Mouse (Mus musculus) lung, embryonic 15.5 days (tissue): ENCODE results near the gene Hcn4. TPM values are rescaled to one million over a fixed set of nuclear protein-coding genes. Genes with fewer than 3 reads are reported as not detected.

ENCODE experiments used
- ATAC-seq: fragments of 200-750 bp; cut with Nextera tagmentation; 2 replicates; pipeline ENCODE4 v1.8.0; 2017; ENCODE audit warnings: moderate number of reproducible peaks, borderline replicate concordance; ENCODE audit not compliant: low FRiP score, low TSS enrichment; ENCODE audit errors: extremely low read depth
- H3K27ac ChIP-seq: fragments of 300-500 bp; sonication (generic); 2 replicates; pipeline ENCODE4 v1.5.1; 2015; ENCODE audit warnings: moderate library complexity, mild to moderate bottlenecking, inconsistent platforms
- H3K27me3 ChIP-seq: fragments of 300-500 bp; sonication (generic); 2 replicates; pipeline ENCODE4 v1.6.1; 2015; ENCODE audit warnings: inconsistent platforms
- H3K36me3 ChIP-seq: fragments of 300-500 bp; sonication (generic); 2 replicates; pipeline ENCODE4 v1.6.1; 2015; ENCODE audit warnings: inconsistent platforms
- H3K4me1 ChIP-seq: fragments of 300-500 bp; sonication (generic); 2 replicates; pipeline ENCODE4 v1.6.1; 2015; ENCODE audit warnings: inconsistent platforms
- H3K4me2 ChIP-seq: fragments of 300-500 bp; sonication (generic); 2 replicates; pipeline ENCODE4 v1.6.1; 2015; ENCODE audit warnings: inconsistent platforms, mild to moderate bottlenecking, moderate library complexity
- H3K4me3 ChIP-seq: fragments of 300-500 bp; sonication (generic); 2 replicates; pipeline ENCODE4 v1.5.1; 2015; ENCODE audit warnings: mild to moderate bottlenecking, inconsistent platforms
- H3K9ac ChIP-seq: fragments of 300-500 bp; sonication (generic); 2 replicates; pipeline ENCODE4 v1.6.1; 2015; ENCODE audit warnings: inconsistent platforms
- H3K9me3 ChIP-seq: fragments of 300-500 bp; sonication (generic); 2 replicates; pipeline ENCODE4 v1.6.1; 2016; ENCODE audit warnings: inconsistent platforms
- WGBS: fragments of 180-500 bp; shearing (Covaris S2); methylation state at CpG from one replicate; pipeline ENCODE4 v1.1.7; 2015; 5-methylcytosine and 5-hydroxymethylcytosine counted together
- polyA plus RNA-seq: library from polyadenylated mRNA; unstranded; fragments of >200 nt; fragmentation: Nextera tagmentation; extraction: Ambion mirVana; gene quantifications from 2 replicates; pipeline ENCODE4 v1.2.1, GENCODE M21; 2015

Hcn4 gene
- polyA plus RNA-seq, 1 experiment from 2014 or later, result 0.29 TPM

GRCm38 (mm10) chr9:58889782-58890448 is 66.7 kb downstream of the Hcn4 start:
- H3K4me3 ChIP-seq, result no peak overlapping the region
- no peaks in the 10 kb centered on the region for H3K4me1 ChIP-seq
- no peaks in the 10 kb centered on the region for H3K27me3 ChIP-seq
- no peak overlapping the region for H3K4me2 ChIP-seq
- 84% methylated on average over 12 of the region's 12 CpGs for WGBS
- H3K9ac ChIP-seq, result no peak overlapping the region
- H3K27ac ChIP-seq, result no peak overlapping the region
- H3K36me3 ChIP-seq, result peaks cover 40% of the 10 kb centered on the region
- no peak for ATAC-seq
- no peaks in the 10 kb centered on the region for H3K9me3 ChIP-seq

GRCm38 (mm10) chr9:58890893-58891292 is 67.7 kb downstream of the Hcn4 start:
- no peak for ATAC-seq
- Histone ChIP-seq H3K9ac (no peak overlapping the region), H3K27me3 (no peaks in the 10 kb centered on the region), H3K27ac (no peak overlapping the region), H3K36me3 (peaks cover 44% of the 10 kb centered on the region), H3K4me2 (no peak overlapping the region), H3K4me3 (no peak overlapping the region), H3K9me3 (no peaks in the 10 kb centered on the region), H3K4me1 (no peaks in the 10 kb centered on the region)
- 88% methylated on average over 8 of the region's 8 CpGs for WGBS

- Histone ChIP-seq H3K4me2 (no peak overlapping the region), H3K4me1 (no peaks in the 10 kb centered on the region), H3K27ac (no peak overlapping the region), H3K9me3 (no peaks in the 10 kb centered on the region), H3K4me3 (no peak overlapping the region), H3K9ac (no peak overlapping the region), H3K27me3 (no peaks in the 10 kb centered on the region), H3K36me3 (peaks cover 39% of the 10 kb centered on the region)
- no peak for ATAC-seq
- 82% methylated on average over 6 of the region's 6 CpGs for WGBS
Measured at GRCm38 (mm10) chr9:58891840-58892640, 68.8 kb downstream of the Hcn4 start.

GRCm38 (mm10) chr9:58899602-58900001 is 76.4 kb downstream of the Hcn4 start:
- H3K36me3 ChIP-seq, result peaks cover 23% of the 10 kb centered on the region; the same call in 1 of the 2 replicates
- no peak overlapping the region for H3K4me3 ChIP-seq
- ATAC-seq, result no peak
- no peak overlapping the region for H3K4me2 ChIP-seq
- no peaks in the 10 kb centered on the region for H3K27me3 ChIP-seq
- H3K9ac ChIP-seq, result no peak overlapping the region
- no peak overlapping the region for H3K27ac ChIP-seq
- H3K9me3 ChIP-seq, result no peaks in the 10 kb centered on the region
- no peaks in the 10 kb centered on the region for H3K4me1 ChIP-seq

- Histone ChIP-seq H3K27ac (no peak overlapping the region), H3K4me1 (no peaks in the 10 kb centered on the region), H3K9ac (no peak overlapping the region), H3K4me2 (no peak overlapping the region), H3K27me3 (no peaks in the 10 kb centered on the region), H3K9me3 (no peaks in the 10 kb centered on the region), H3K36me3 (peaks cover 32% of the 10 kb centered on the region), H3K4me3 (no peak overlapping the region)
- WGBS, result 64% methylated on average over 6 of the region's 6 CpGs
- ATAC-seq, result no peak
Measured at GRCm38 (mm10) chr9:58902869-58903585, 79.8 kb downstream of the Hcn4 start.

Other genes starting within 250 kb of the Hcn4 start
- 126 and 134 TPM in 2 replicates for gene Nptn, start 241.2 kb upstream of the Hcn4 start, polyA plus RNA-seq
- gene Rec114, start 79.4 kb upstream of the Hcn4 start, polyA plus RNA-seq, result 1.8 TPM in 2 replicates
- 41.2 and 44.0 TPM in 2 replicates for gene Neo1, start 213.0 kb downstream of the Hcn4 start, polyA plus RNA-seq